Mouse (Mus musculus): ENCODE data around the gene Mc3r. TPM values are rescaled to one million over a fixed set of nuclear protein-coding genes. Genes with fewer than 3 reads are reported as not detected.

Gene Mc3r
- polyA plus RNA-seq, 1 experiment from 2014 or later = not detected

Other genes with a start within 250 kb of the Mc3r start
- gene Cbln4, start 205.0 kb upstream of the Mc3r start, polyA plus RNA-seq (2015; fragmentation: Nextera tagmentation; extraction: Ambion mirVana) = 0.06 TPM in 1 of 2 replicates, not detected in the other
- 36.5 and 39.6 TPM in 2 replicates for gene Fam210b, start 97.1 kb downstream of the Mc3r start, polyA plus RNA-seq (2015; fragmentation: Nextera tagmentation; extraction: Ambion mirVana)
- gene Aurka, start 122.0 kb downstream of the Mc3r start, polyA plus RNA-seq (2015; fragmentation: Nextera tagmentation; extraction: Ambion mirVana) = 130 and 138 TPM in 2 replicates
- gene Cstf1, start 122.2 kb downstream of the Mc3r start, polyA plus RNA-seq (2015; fragmentation: Nextera tagmentation; extraction: Ambion mirVana) = 43.2 and 43.4 TPM in 2 replicates
- gene Cass4, start 145.3 kb downstream of the Mc3r start, polyA plus RNA-seq (2015; fragmentation: Nextera tagmentation; extraction: Ambion mirVana) = 5.5 and 6.7 TPM in 2 replicates
- gene Rtf2, start 192.1 kb downstream of the Mc3r start, polyA plus RNA-seq (2015; fragmentation: Nextera tagmentation; extraction: Ambion mirVana) = 73.0 and 79.0 TPM in 2 replicates
- gene Gcnt7, start 210.1 kb downstream of the Mc3r start, polyA plus RNA-seq (2015; fragmentation: Nextera tagmentation; extraction: Ambion mirVana) = 1.5 and 1.7 TPM in 2 replicates
- gene Fam209, start 224.0 kb downstream of the Mc3r start, polyA plus RNA-seq (2015; fragmentation: Nextera tagmentation; extraction: Ambion mirVana) = 0.30 TPM in 1 of 2 replicates, not detected in the other